Mouse (Mus musculus) spleen, adult 2 months (tissue): Measurements from ENCODE around the gene Uap1l1.

Experiments used
- CTCF ChIP-seq: fragments of 200-500 bp; IDR thresholded peaks from 2 replicates; pipeline ENCODE4 v1.5.1; 2011; ENCODE audit warnings: mild to moderate bottlenecking, inconsistent platforms; ENCODE audit not compliant: insufficient read depth, insufficient read length, insufficient replicate concordance; ENCODE audit errors: extremely low read depth
- POLR2A ChIP-seq: fragments of 200-500 bp; IDR thresholded peaks from 2 replicates; pipeline ENCODE4 v1.6.1; 2011; ENCODE audit warnings: low read depth, low read length, inconsistent platforms

- TF ChIP-seq CTCF (no peak), POLR2A (no peak)
These were observed 33.6 kb upstream of the Uap1l1 start, which contains the start of gene Npdc1 for GRCm38 (mm10) chr2:25399051-25399450.
